Mouse (Mus musculus) midbrain, embryonic 14.5 days (tissue): Measurements from ENCODE around the gene Gm19935. TPM values are rescaled to one million over a fixed set of nuclear protein-coding genes. Genes with fewer than 3 reads are reported as not detected.

ENCODE experiments used
- ATAC-seq: fragments of 200-750 bp; cut with Nextera tagmentation; 2 replicates; pipeline ENCODE4 v1.8.0; 2017; ENCODE audit warnings: moderate number of reproducible peaks, moderate library complexity; ENCODE audit not compliant: low FRiP score, low TSS enrichment
- DNase-seq: peaks from one replicate; pipeline ENCODE4 v3.0.0-alpha.2; 2015
- H3K27ac ChIP-seq: fragments of 300-500 bp; sonication (generic); replicated peaks from 2 replicates; pipeline ENCODE4 v1.5.1; 2014; ENCODE audit warnings: mild to moderate bottlenecking, low read depth, low read length, moderate library complexity
- H3K27me3 ChIP-seq: fragments of 300-500 bp; sonication (generic); 2 replicates; pipeline ENCODE4 v1.6.1; 2014; ENCODE audit warnings: low read length, control low read depth, mixed read lengths; ENCODE audit not compliant: control insufficient read depth, insufficient read depth
- H3K36me3 ChIP-seq: fragments of 300-500 bp; sonication (generic); 2 replicates; pipeline ENCODE4 v1.6.1; 2014; ENCODE audit warnings: low read length, control low read depth; ENCODE audit not compliant: control insufficient read depth, insufficient read depth
- H3K4me1 ChIP-seq: fragments of 300-500 bp; sonication (generic); 2 replicates; pipeline ENCODE4 v1.6.1; 2014; ENCODE audit warnings: mild to moderate bottlenecking, antibody characterized with exemption, low read length, control low read depth; ENCODE audit not compliant: control insufficient read depth, insufficient read depth
- H3K4me2 ChIP-seq: fragments of 300-500 bp; sonication (generic); 2 replicates; pipeline ENCODE4 v1.6.1; 2014; ENCODE audit warnings: mild to moderate bottlenecking, low read length, moderate library complexity
- H3K4me3 ChIP-seq: fragments of 300-500 bp; sonication (generic); replicated peaks from 2 replicates; pipeline ENCODE4 v1.5.1; 2014; ENCODE audit warnings: low read depth, low read length
- H3K9ac ChIP-seq: fragments of 300-500 bp; sonication (generic); replicated peaks from 2 replicates; pipeline ENCODE4 v1.6.1; 2014; ENCODE audit warnings: mild to moderate bottlenecking, low read length, moderate library complexity
- H3K9me3 ChIP-seq: fragments of 300-500 bp; sonication (generic); 2 replicates; pipeline ENCODE4 v1.6.1; 2016; ENCODE audit warnings: low read length, control low read depth, mixed read lengths; ENCODE audit not compliant: control insufficient read depth
- WGBS: fragments of 180-500 bp; shearing (Covaris S2); extraction: QIAGEN DNeasy Blood & Tissue Kit; methylation state at CpG from one replicate; pipeline ENCODE4 v1.1.7; 2014; 5-methylcytosine and 5-hydroxymethylcytosine counted together
- polyA plus RNA-seq: library from polyadenylated mRNA; unstranded; fragments of >200 nt; fragmentation: Nextera tagmentation; extraction: Ambion mirVana; gene quantifications from 2 replicates; pipeline ENCODE4 v1.2.1, GENCODE M21; 2014

Gene Gm19935
- polyA plus RNA-seq, 1 experiment from 2014 or later = 0.22 TPM

- peaks cover 22% of the 10 kb centered on the region for H3K4me1 ChIP-seq
- no peak for ATAC-seq
Observed at GRCm38 (mm10) chr8:90851544-90851943, 34.4 kb upstream of the Gm19935 start.

DNA sequence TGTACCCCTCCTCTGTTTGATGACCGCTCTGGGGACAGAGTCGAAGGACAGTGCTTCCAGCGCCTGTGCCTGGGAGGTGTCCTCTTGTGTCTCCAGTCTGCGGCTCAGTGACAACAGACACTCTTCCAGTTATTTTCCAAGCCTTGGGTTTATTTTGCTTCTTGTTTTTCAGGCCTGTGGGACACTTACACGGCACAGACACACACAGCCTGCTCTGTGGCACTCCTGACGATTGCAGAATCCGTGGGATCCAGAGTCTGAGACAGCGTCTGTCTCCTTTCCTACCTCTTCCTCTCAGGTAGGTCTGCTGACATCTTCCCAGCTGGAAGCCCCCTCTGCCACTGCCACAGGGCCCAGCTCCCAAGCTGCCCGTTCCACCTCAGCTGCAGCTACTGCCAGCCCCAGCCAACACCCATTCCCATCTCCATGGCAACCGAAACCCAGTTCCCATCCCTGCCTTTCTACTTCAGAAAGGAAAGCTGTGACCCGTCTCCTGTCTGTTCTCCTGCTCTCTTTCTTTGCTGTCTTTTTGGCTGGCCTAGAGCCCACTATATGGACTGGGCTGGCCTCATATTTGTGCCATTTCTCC lies 32.4 kb upstream of the Gm19935 start:
- no peaks in the 10 kb centered on the region for H3K27me3 ChIP-seq
- H3K4me2 ChIP-seq = 0 out of 2 replicates have a peak overlapping the region, but pooled peaks have one; percentile 3
- no peak overlapping the region for H3K4me3 ChIP-seq
- no peaks in the 10 kb centered on the region for H3K36me3 ChIP-seq
- 37% methylated on average over 11 of the region's 11 CpGs for WGBS
- ATAC-seq = no peak; the same call in 1 of the 2 replicates
- peak; percentile 79 for DNase-seq
- H3K27ac ChIP-seq = peak overlapping the region; percentile 77
- H3K9ac ChIP-seq = 0 out of 2 replicates have a peak overlapping the region, but pooled peaks have one; percentile 10
- H3K4me1 ChIP-seq = peaks cover 16% of the 10 kb centered on the region
- H3K9me3 ChIP-seq = no peaks in the 10 kb centered on the region

More at GRCm38 (mm10) chr8:90851544-90851943, 34.4 kb upstream of the Gm19935 start:
- H3K9me3 ChIP-seq = no peaks in the 10 kb centered on the region
- 47% methylated on average over 8 of the region's 8 CpGs for WGBS
- H3K4me3 ChIP-seq = no peak overlapping the region
- H3K27ac ChIP-seq = no peak overlapping the region
- no peak overlapping the region for H3K4me2 ChIP-seq
- no peaks in the 10 kb centered on the region for H3K27me3 ChIP-seq
- H3K9ac ChIP-seq = no peak overlapping the region
- no peak for DNase-seq
- no peaks in the 10 kb centered on the region for H3K36me3 ChIP-seq

DNA sequence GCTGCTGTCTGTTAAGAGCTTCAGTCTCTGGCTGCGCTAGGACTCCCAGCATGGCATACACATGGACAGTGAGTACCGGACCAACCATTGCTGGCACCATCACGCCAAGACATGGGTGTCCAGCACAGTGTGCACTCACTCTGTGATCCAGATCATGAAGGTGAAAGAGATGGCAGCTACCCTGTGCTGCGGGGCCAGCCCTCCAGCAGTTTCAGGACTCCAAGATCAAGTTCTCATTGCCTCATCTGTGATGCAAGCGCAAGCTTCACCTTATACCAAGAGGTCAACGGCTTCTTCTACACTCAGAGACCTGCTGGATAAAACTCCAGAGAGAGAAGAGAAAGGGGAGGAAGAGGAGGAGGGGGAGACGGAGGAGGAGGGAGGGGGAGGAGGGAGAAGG lies 30.8 kb upstream of the Gm19935 start:
- Histone ChIP-seq H3K27me3 (no peaks in the 10 kb centered on the region), H3K4me2 (no peak overlapping the region), H3K4me1 (peaks cover 9% of the 10 kb centered on the region; the same call in 1 of the 2 replicates), H3K9ac (no peak overlapping the region), H3K9me3 (no peaks in the 10 kb centered on the region), H3K36me3 (no peaks in the 10 kb centered on the region), H3K4me3 (no peak overlapping the region), H3K27ac (no peak overlapping the region)
- WGBS = 91% methylated on average over 7 of the region's 7 CpGs
- no peak for DNase-seq
- no peak for ATAC-seq

- Histone ChIP-seq H3K4me3 (no peak overlapping the region), H3K4me1 (peaks cover 3% of the 10 kb centered on the region; the same call in 1 of the 2 replicates), H3K4me2 (no peak overlapping the region), H3K27ac (no peak overlapping the region), H3K27me3 (no peaks in the 10 kb centered on the region), H3K36me3 (no peaks in the 10 kb centered on the region), H3K9me3 (no peaks in the 10 kb centered on the region), H3K9ac (no peak overlapping the region)
- no peak for ATAC-seq
- DNase-seq = no peak
- 79% methylated on average over 9 of the region's 9 CpGs for WGBS
Observed at GRCm38 (mm10) chr8:90844179-90844967, 27.2 kb upstream of the Gm19935 start.

DNA sequence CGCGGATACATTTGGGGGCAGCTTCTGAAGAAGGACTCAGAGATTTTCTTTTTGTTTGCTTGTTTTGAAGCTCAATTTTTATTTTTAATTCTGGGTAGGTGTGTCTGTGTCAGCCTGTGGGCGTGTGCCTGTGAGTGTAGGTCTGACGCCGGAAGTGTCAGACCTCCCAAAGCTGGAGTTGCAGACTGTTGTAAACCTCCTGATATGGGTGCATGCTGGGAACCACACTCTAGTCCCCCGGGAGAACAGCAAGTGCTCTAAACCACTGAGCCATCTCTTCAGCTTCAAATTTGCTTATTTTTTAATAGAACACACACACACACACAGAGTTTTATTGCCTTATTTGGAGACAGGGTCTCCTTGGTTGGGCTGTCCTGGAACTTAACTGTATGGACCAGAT lies 25.9 kb upstream of the Gm19935 start:
- ATAC-seq (no peak), DNase-seq (no peak)
- Histone ChIP-seq H3K9me3 (no peaks in the 10 kb centered on the region), H3K27ac (no peak overlapping the region), H3K36me3 (no peaks in the 10 kb centered on the region), H3K9ac (no peak overlapping the region), H3K27me3 (no peaks in the 10 kb centered on the region), H3K4me1 (no peaks in the 10 kb centered on the region), H3K4me3 (no peak overlapping the region), H3K4me2 (no peak overlapping the region)
- WGBS = 85% methylated on average over 6 of the region's 6 CpGs

DNA sequence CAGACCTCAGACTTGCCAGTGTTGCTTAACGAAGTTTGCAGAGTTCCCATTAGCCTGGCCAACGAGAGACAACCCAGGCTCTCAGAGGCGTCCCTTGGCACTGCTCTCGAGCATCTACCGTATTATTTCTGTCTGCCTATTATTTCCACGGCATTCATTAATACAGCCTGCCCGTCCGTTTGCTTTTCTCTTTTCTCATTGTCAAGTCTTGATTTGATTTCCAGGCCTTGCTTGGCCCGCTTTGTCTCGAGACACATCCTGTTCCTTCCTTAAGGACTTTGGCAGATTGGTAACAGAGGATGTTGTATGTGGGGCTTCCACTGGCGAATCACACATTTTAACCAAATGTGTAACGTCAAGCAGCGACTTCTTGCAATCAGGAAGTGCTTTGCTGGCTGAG lies 24.1 kb upstream of the Gm19935 start:
- no peak overlapping the region for H3K27ac ChIP-seq
- DNase-seq = no peak

GRCm38 (mm10) chr8:90839725-90840714 lies 22.8 kb upstream of the Gm19935 start:
- 85% methylated on average over 11 of the region's 11 CpGs for WGBS

More for the DNA sequence above, 24.1 kb upstream of the Gm19935 start:
- Histone ChIP-seq H3K36me3 (no peaks in the 10 kb centered on the region), H3K9ac (no peak overlapping the region), H3K4me3 (no peak overlapping the region), H3K4me2 (no peak overlapping the region), H3K9me3 (no peaks in the 10 kb centered on the region), H3K27me3 (no peaks in the 10 kb centered on the region), H3K4me1 (no peaks in the 10 kb centered on the region)
- 63% methylated on average over 13 of the region's 13 CpGs for WGBS
- ATAC-seq = no peak

GRCm38 (mm10) chr8:90837440-90837839 lies 20.2 kb upstream of the Gm19935 start:
- no peak overlapping the region for H3K9ac ChIP-seq
- no peaks in the 10 kb centered on the region for H3K4me1 ChIP-seq
- 90% methylated on average over 6 of the region's 6 CpGs for WGBS
- H3K4me2 ChIP-seq = no peak overlapping the region
- no peaks in the 10 kb centered on the region for H3K27me3 ChIP-seq
- no peaks in the 10 kb centered on the region for H3K36me3 ChIP-seq
- H3K9me3 ChIP-seq = no peaks in the 10 kb centered on the region
- no peak for DNase-seq
- no peak for ATAC-seq
- H3K27ac ChIP-seq = no peak overlapping the region
- no peak overlapping the region for H3K4me3 ChIP-seq

More at GRCm38 (mm10) chr8:90839725-90840714, 22.8 kb upstream of the Gm19935 start:
- Histone ChIP-seq H3K9me3 (no peaks in the 10 kb centered on the region), H3K27ac (no peak overlapping the region), H3K27me3 (no peaks in the 10 kb centered on the region), H3K4me3 (no peak overlapping the region), H3K4me2 (no peak overlapping the region), H3K4me1 (no peaks in the 10 kb centered on the region), H3K36me3 (no peaks in the 10 kb centered on the region), H3K9ac (no peak overlapping the region)
- DNase-seq = no peak
- no peak for ATAC-seq
